Mouse (Mus musculus): ENCODE measurements around the gene Hist1h2af.

Gene Hist1h2af

DNA sequence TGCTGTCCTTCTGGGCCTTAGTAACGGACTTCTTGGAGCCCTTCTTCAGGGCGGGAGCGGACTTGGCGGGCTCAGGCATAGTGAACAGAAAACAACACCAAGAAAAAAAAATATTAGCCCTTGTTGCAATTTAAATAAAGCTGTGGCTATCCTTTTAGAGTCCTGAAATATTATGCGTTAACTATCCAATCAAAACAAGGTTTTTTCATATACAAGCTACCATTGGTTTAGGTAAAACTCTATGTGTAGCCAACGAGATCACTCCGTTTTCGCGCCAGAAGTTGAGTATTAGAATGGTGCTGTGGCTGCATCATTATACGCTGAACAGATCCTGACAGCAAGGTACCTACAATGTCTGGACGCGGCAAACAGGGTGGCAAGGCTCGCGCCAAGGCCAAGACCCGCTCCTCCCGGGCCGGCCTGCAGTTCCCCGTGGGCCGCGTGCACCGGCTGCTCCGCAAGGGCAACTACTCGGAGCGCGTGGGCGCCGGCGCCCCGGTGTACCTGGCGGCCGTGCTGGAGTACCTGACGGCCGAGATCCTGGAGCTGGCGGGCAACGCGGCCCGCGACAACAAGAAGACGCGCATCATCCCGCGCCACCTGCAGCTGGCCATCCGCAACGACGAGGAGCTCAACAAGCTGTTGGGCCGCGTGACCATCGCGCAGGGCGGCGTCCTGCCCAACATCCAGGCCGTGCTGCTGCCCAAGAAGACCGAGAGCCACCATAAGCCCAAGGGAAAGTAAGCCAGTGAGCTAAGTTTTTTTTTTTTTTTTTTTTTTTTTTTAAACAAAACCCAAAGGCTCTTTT, at the start of gene Hist1h2af:
Gene Hist1h2af (plus strand): TSS at position 347 of the 808 bp plus-strand sequence.
- peak; percentile 73 for ATAC-seq (ENCODE audit: insufficient number of reproducible peaks, low FRiP score, low TSS enrichment)

DNA sequence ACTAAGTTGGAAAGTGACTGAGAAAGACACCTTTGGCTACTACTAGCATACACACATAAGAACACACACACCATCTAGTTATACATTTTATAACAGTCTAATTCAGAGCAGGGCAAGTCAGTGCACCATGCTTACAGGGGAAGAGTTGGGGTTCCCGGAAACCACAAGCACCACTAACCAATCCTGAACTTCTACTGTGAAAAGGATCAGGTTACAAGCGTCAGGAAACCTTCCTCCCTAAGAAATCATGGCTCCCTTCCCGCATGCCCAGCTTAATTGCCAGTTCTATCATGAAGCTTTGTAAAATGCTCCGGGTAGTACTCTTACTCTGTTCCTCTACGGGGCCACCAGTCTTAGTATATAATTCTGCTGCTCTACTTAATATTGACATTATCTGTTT, 48.4 kb upstream of the Hist1h2af start:
- no peak for ATAC-seq (ENCODE audit: insufficient number of reproducible peaks, low FRiP score, low TSS enrichment)

DNA sequence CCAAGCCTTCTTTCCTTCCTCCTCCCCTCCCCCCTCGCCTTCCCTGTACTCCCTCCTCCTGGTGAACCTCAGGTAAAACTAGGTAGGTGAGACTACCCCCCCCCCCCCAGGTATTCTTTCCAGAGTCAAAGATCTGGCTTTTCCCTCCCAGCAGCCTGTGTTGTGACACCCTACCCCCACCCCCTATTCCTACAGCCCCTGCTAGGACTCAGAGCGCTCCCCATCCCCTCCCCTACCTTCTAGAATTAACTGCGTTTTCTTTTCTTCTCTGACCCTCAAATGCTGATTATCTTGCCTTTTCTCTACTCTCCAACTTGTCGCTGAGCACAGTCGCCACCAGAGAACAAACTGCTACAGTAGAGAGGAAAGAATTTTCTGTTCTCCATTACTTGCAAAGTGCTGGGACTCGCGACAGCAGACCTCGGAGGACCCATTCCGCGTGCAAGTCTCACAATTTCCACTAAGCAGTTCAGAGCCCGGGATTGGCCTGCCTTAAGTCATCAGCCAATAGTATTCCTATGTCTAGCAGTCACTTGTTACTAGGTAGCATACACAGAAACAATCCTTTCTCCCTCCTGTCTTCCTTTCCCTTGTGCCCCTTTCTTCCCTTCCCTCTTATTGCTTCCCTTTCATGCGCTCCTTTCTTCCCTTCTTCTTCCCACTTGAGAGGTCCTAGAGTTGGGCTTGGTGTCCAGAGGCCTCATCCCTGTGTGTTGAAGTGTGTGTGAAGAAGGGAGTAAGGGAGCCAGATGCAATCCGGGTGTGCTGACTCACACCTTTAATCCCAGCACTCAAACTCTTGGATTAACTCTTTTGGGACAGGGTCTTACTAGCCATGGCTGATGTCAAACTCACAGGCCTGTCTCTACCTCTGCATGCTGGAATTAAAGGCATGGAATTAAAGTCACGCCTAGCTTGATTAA, 45.0 kb upstream of the Hist1h2af start, which contains the start of gene Btn2a2:
Gene Btn2a2 (minus strand): TSS at position 458 of the 923 bp plus-strand sequence.
- ATAC-seq (ENCODE audit: insufficient number of reproducible peaks, low FRiP score, low TSS enrichment), result peak; percentile 99

DNA sequence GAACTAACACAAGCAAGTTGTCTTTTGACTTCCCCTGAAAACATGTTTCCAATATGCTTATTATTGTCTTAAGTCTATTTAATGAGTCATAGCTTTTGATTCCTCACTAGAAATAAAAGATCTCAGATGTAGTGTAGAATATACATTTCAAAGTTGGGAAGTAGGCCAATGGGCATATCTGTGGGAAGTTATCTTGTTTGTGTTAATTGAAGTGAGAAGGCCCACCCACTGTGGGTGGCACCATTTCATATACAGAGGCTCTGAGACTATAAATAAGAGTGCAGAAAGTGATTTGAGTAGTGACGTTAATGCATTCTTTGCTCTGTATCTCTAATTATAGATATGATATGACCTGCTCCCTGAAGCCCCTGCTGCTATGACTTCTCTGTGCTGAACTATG, 42.8 kb upstream of the Hist1h2af start:
- ATAC-seq (ENCODE audit: insufficient number of reproducible peaks, low FRiP score, low TSS enrichment), result no peak

DNA sequence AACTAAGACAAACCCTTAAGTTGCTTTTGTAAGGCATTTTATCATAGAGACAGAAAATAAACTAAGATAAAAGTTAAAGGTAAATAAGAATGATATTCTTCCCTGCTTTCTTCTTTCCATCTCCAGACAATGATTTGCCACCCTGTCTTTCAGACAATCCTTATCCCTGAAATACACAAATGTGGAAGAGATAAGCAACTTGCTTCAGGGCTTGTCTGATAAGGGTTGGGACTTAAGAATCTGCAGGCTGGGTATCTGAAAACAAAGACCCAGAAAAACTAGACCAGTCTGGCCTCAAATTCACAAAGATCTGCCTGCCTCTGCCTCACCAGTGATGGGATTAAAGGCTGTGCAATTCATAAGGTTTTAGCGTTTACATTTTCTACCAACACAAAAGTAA, 42.4 kb upstream of the Hist1h2af start:
- no peak for ATAC-seq (ENCODE audit: insufficient number of reproducible peaks, low FRiP score, low TSS enrichment)

DNA sequence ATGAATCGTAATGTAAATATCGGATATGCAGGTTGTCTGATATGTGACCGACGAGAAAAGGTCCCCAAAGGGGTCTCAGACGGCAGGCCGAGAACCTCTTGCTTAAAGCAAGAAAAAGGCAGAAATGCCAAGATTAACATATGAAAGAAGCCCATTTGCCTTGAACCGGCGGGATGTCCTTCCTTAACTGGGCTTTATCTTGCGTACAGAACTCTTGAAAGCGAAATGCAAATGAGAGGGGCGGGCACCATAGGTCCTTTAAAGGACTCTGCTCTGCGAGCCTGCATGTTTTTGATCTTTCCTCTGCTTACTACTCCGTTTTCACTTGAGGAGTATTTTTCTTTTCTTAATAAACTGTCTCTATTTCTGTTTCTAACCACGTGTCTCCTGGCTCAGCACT, 41.7 kb upstream of the Hist1h2af start:
- ATAC-seq (ENCODE audit: insufficient number of reproducible peaks, low FRiP score, low TSS enrichment), result no peak

DNA sequence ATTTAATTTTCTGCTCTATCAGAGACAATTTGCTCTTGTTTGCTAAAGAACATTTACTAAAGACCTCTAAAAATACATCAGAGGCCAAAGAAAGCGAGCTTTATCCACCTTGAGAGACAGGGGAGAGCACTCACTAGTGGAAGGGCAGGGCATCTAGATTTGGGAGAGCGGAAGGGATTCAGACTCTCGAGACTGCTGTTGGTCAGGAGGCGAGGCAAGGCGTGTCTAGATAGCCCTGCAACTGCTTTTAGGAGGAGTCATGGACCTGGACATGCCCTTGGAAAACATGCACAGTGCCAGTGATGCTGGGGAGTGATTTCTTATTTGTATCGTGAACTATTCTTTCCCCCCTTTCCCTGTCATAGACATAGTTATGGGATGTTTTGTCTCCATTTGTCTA, 38.2 kb upstream of the Hist1h2af start:
- ATAC-seq (ENCODE audit: insufficient number of reproducible peaks, low FRiP score, low TSS enrichment), result no peak

DNA sequence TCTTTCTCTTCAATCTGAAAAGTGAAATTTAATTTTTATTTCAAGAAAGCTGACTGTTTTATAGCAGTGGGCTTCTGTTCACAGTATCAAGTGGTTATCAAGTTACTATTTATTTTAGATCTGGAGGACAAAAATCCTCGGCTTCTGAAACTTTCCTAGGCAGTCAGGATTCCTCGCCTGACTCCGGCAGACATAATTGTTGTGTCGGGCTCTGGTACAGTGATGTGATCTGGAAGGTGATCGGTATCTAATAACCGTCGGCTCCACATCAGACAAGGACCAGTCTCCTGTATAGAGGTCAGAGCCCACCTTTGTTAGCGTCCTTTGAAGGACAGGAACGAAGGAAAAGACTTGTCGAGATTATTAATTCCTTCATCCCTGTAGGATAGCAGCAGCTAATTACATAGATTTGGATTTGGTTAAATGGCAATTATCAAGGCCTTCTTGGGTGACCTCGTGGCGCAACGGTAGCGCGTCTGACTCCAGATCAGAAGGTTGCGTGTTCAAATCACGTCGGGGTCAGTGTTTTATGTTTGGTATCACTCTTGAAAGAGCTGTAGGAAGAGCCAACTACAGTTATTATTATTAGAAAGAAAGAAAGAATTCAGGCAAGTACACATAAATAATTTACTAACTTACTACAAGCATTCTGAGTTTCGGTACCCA, 35.9 kb upstream of the Hist1h2af start:
- ATAC-seq (ENCODE audit: insufficient number of reproducible peaks, low FRiP score, low TSS enrichment), result no peak

DNA sequence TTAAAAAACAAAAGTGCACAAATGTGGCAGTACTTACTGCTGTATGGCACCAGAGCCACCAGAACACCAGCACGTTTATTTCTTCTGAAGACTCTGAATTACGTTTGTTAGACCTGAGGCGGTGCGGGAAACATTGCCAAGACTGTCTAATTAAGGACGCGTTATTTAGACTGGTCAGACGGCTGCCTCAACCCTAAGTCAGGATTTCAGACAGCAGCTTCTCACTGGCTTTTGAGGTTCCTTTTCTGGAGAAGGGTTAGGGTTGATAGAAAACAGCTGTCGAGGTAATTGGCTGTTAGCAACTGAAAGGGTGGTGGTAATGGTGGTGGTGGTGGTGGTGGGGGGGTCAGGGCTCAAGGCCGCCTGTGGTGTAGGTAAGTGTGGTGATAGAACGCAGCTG, 35.1 kb upstream of the Hist1h2af start:
- no peak for ATAC-seq (ENCODE audit: insufficient number of reproducible peaks, low FRiP score, low TSS enrichment)

DNA sequence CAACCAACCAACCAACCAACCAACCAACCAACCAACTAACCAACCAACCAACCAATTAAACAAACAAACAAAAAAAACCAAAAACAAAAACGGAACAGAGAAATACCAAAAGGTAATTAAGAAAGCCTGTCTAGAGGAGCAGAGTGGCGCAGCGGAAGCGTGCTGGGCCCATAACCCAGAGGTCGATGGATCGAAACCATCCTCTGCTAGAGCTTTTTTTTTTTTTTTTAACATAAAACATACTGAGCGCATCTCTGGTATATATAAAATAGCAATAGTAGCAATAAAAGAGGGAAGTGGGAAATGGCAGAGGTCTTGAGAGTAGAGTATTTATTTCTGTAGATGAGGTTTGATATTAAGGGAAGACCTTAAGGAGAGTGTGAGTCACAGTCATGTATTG, 33.8 kb upstream of the Hist1h2af start:
- no peak for ATAC-seq (ENCODE audit: insufficient number of reproducible peaks, low FRiP score, low TSS enrichment)

DNA sequence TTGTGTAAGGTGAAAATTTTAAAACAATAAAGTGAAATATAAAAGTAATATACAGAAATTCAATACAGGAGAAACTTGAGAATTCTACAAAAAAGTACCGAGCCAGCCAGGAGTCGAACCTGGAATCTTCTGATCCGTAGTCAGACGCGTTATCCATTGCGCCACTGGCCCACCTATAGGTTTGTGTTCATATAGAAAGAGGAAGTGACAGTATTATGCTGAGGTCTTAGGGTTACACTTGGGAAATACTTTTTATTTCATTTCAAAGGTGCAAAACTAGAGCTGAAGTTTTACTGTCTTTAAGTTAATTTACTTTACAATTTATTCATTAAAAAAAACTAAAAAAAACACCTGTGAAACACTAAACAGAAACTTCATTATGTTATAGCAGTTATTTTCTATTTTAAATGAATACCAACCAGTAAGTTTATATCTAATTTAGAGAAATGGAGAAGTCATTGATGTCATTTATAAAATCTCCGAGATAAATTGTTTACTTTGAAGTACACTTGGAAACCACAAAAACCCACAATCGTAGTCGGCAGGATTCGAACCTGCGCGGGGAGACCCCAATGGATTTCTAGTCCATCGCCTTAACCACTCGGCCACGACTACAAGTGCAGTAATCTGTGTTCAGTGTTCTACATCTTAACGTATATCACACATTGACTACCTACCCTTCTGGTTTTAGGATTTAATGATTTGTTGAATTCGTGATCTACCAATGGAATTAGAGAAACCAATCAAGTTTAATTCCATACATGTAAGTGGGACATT, 33.1 kb upstream of the Hist1h2af start:
- no peak for ATAC-seq (ENCODE audit: insufficient number of reproducible peaks, low FRiP score, low TSS enrichment)

DNA sequence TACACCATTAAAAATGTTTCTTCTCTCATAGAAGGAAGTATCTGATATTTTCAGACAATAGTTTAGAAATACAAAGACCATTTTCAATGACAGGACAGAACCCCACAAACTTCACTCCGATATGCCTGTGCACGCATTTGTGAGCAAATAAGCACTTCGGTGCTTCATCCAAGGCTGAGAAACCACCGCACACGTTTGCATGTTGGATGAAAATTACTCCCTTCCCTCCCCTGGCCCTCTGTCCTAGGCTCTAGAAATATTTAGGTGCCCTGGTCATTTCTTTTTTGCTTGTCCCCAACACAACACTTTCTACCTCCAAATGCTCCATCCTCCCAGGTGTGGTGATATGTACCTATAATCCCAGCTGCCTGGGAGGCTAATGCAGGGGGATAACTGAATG, 32.2 kb upstream of the Hist1h2af start:
- no peak for ATAC-seq (ENCODE audit: insufficient number of reproducible peaks, low FRiP score, low TSS enrichment)

DNA sequence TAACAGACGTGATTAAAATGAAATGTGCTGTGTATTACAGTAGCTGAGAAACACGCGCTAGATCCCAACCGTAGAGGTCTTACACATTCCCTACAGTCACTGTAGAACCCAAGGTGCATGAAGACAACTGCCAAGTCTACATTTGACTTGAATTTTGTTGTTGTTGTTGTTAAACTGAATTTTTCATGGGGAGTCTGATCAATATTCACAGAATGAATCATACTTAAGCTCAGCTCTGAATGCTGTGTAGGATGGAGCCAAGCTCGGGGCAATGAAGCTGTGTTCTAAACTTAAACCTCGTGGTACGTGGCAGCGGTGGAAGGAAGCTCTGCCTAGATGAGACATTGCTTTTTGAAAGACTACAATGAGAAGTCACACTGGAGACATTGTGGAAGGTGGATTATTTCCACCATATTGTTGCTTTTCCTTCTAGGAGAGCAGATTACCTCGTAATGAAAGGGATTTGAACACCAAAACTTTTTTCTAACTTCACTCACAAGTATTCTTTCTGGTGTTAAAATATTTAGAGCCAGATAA, 31.6 kb upstream of the Hist1h2af start:
- no peak for ATAC-seq (ENCODE audit: insufficient number of reproducible peaks, low FRiP score, low TSS enrichment)

DNA sequence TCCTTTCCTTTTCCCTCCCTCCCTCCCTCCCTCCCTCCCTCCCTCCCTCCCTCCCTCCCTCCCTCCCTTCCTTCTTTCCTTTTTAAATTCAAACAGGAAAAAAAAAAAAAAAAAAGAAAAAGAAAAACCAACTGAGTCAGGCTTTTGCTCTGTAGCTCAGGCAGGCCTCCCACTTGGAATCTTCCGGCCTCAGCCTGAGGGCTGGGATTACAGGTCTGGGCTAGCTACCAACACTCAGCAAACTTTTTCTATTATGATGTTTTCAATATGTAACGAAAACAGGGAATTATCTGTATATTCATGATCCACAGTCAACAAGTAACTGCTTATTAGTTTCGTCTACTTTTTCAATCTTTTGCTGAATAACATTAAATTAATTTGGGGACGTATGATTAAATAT, 30.8 kb upstream of the Hist1h2af start:
- ATAC-seq (ENCODE audit: insufficient number of reproducible peaks, low FRiP score, low TSS enrichment), result no peak

DNA sequence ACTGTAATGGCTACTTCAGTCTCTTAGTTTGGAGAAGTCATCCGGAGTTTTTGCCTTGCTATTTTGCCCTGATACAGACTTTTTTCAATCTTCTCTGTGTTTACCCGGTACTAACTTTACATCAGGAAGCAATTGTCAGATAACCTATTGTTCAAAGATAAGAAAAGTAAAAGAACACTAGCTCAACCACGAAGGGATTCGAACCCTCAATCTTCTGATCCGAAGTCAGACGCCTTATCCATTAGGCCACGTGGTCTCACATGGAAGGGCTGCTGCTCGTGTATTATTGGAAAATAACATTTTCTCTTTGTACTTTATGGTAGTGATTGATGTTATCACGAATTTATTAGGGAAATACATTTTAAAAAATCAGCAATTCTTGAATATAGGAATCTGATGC, 29.9 kb upstream of the Hist1h2af start:
- no peak for ATAC-seq (ENCODE audit: insufficient number of reproducible peaks, low FRiP score, low TSS enrichment)

DNA sequence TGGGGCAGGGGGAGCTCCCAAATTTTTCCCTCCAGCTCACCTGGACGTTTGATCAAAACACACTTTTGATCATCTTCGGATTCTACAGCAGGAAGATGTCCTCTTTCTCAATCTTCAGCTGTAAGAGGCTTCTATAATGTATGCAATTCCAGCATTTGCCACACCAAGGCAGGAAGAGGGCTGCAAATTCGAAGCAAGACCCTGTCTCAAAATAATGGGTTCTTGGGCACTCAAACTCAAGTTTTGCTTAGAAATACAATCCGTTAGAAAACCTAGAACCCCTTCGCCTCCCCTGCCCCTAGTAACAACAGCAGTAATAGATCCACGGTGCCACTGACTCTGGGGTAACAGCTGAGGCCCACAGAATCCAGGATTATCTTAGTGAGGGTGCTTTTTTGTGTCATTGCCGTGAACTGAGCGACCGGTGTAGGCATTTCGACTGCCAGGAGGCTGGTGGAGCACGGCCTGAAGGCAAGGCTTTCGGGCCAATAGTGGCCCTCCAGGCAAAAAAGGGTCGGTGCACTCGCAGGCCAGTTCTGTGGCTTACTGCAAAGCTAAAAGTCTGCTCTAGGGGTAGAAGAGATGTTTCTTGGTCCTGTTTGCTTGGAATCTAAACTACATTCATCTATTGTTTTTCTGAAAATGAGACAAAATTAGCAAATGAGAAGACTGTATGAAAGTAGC, 27.9 kb upstream of the Hist1h2af start:
- no peak for ATAC-seq (ENCODE audit: insufficient number of reproducible peaks, low FRiP score, low TSS enrichment)

DNA sequence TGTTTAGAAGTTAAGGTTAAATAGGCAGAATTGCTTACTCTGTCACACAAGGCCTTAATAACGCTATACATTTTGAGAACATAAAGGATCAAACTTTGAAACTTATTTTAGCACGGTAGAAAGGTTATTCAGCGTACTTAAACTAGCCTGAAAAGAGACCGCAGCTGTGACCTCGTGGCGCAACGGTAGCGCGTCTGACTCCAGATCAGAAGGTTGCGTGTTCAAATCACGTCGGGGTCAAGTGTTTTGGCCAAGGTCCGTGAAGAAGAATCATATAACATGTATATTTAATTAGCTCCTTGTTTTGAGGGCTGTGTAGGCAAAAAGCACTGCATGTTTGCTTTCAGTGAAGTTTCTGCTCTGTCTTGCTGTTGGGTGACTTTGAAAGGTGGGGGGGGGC, 27.4 kb upstream of the Hist1h2af start:
- ATAC-seq (ENCODE audit: insufficient number of reproducible peaks, low FRiP score, low TSS enrichment), result no peak

DNA sequence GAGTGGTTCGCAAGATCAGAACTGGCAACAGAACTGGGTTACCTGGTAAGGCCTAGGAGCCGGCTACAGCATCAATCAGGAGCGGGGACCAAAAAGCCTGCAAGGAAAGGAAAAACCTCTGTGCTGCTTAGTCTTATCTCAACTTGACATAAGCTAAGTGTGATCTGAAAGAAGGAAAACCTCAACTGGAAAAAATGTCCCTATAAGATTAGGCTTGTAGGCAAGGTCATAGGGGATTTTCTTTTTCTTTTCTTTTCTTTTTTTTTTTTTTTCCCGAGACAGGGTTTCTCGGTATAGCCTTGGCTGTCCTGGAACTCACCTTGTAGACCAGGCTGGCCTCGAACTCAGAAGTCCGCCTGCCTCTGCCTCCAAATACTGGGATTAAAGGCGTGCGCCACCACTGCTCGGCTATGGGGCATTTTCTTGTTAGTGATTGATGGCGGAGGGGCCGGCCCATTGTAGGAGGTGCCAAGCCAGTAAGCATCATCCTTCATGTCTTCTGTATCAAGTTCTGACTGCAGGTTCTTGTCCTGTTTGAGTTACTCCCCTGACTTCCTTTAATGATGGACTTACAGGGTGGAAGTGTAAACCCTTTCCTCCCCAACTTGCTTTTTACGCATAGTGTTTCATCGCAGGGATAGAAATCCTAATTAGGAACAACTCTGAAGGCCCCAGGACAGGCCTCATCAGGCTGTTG, 26.7 kb upstream of the Hist1h2af start:
- ATAC-seq (ENCODE audit: insufficient number of reproducible peaks, low FRiP score, low TSS enrichment), result no peak

DNA sequence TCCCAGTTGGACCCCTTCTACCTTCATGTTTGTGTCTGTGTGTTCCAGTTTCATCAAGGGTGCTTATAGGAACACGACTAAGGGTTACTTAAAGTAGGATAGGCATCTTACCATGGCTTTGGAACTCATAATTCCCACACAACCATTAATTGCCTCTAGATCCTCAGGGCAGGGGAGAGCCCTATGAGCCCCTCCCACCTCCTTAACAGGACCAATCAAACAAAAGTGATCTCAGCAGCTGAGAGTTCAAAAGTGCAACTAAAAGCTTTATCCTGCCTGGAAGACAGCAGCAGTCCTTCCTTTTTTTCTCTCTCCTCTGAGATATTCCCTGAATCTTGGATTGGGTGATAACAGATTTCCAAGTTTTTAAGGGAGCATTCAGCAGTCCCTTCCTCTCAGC, 23.6 kb upstream of the Hist1h2af start:
- ATAC-seq (ENCODE audit: insufficient number of reproducible peaks, low FRiP score, low TSS enrichment), result no peak

Measured in cerebellum, adult (tissue).